Mouse (Mus musculus): ENCODE measurements at regions not wholly inside any gene's neighbourhood (a gene's known extent, or its start where the extent isn't known, plus 50 kb on each side); places are given as distances from the start of the nearest gene placed in this dataset.

DNA sequence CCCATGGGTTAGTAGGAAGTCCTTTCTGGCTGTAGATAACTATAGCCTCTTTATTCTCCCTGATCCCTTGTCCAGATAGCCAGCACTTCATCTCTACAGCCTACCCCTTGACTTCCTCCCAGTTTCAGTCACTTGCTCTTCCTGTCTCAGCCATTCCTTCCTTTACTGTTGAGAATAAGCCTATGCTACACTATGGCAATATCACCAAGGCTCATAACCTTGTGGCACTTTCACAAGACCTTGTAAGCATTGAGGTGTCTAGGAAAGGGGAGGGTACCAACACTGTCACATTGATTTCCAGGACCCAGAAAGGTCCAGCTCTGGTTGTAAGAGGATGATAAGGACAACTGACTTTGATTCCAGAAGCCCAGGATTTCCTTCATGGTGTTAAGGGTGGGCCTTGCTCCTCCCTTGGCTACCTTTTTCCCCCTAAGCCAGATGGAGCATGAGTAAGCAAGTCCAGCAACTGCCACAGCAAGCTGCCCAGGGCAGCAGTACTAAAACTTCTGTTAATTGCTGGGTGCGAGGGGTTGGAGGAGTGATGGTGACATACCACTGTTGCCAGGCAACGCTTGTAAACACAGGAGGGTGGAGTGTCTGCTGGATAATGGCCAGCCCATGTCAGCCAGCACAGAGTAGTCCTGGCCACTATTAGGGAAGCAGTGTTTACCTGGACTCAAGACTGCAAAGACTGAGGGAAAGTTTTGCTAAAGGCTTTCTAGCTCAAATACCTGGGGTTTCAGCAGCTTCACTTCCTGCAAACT, 75.7 kb downstream of the Ankrd16 start:
- no peak for TF ChIP-seq POLR2AphosphoS2 (IDR thresholded peaks at IDR 0.05; ENCODE audit: low read length)
- no peak for TF ChIP-seq CTCF (IDR thresholded peaks at IDR 0.05 in 2 of 3, conservative IDR thresholded peaks at IDR 0.05 in 1 of 3; ENCODE audit: control insufficient read depth in 1 of 3, insufficient read depth in 1 of 3, low read depth in 2 of 3, low read length in 3 of 3, poor library complexity in 1 of 3, severe bottlenecking in 1 of 3)
- TF ChIP-seq POLR2A (IDR thresholded peaks at IDR 0.05; ENCODE audit: control insufficient read depth in 1 of 2, insufficient read depth in 1 of 2, low read depth in 1 of 2, low read length in 2 of 2, poor library complexity in 1 of 2): no peak
- TF ChIP-seq RAD21 (IDR thresholded peaks at IDR 0.05; ENCODE audit: low read depth, low read length): no peak
- no peak for TF ChIP-seq MYB (IDR thresholded peaks at IDR 0.05; ENCODE audit: low read depth, low read length)
- TF ChIP-seq ZKSCAN1 (IDR thresholded peaks at IDR 0.05; ENCODE audit: low read depth, low read length): no peak
- TF ChIP-seq E2F4 (IDR thresholded peaks at IDR 0.05; ENCODE audit: borderline replicate concordance, low read depth, low read length): no peak
- no peak for TF ChIP-seq USF1 (IDR thresholded peaks at IDR 0.05; ENCODE audit: low read depth, low read length)
- TF ChIP-seq MAX (IDR thresholded peaks at IDR 0.05; ENCODE audit: low read length): no peak
- TF ChIP-seq GATA1 (IDR thresholded peaks at IDR 0.05; ENCODE audit: low read depth, low read length): no peak
- no peak for TF ChIP-seq EP300 (IDR thresholded peaks at IDR 0.05; ENCODE audit: low read depth in 1 of 2, low read length in 2 of 2)
- TF ChIP-seq TCF12 (IDR thresholded peaks at IDR 0.05; ENCODE audit: low read depth, low read length): no peak
